Mouse (Mus musculus) midbrain, embryonic 12.5 days (tissue): ENCODE results near the gene Anxa1. TPM values are rescaled to one million over a fixed set of nuclear protein-coding genes. Genes with fewer than 3 reads are reported as not detected.

Source experiments
- ATAC-seq: fragments of 200-750 bp; cut with Nextera tagmentation; 2 replicates; pipeline ENCODE4 v1.8.0; 2017; ENCODE audit warnings: low read depth, moderate TSS enrichment, moderate library complexity; ENCODE audit not compliant: low FRiP score
- H3K27ac ChIP-seq: fragments of 300-500 bp; sonication (generic); replicated peaks from 2 replicates; pipeline ENCODE4 v1.5.1; 2016; ENCODE audit warnings: mild to moderate bottlenecking
- H3K27me3 ChIP-seq: fragments of 300-500 bp; sonication (generic); 2 replicates; pipeline ENCODE4 v1.6.1; 2016; ENCODE audit warnings: mild to moderate bottlenecking
- H3K36me3 ChIP-seq: fragments of 300-500 bp; sonication (generic); 2 replicates; pipeline ENCODE4 v1.6.1; 2016
- H3K4me1 ChIP-seq: fragments of 300-500 bp; sonication (generic); 2 replicates; pipeline ENCODE4 v1.6.1; 2016
- H3K4me2 ChIP-seq: fragments of 300-500 bp; sonication (generic); replicated peaks from 2 replicates; pipeline ENCODE4 v1.6.1; 2016; ENCODE audit warnings: mild to moderate bottlenecking, moderate library complexity
- H3K4me3 ChIP-seq: fragments of 300-500 bp; sonication (generic); 2 replicates; pipeline ENCODE4 v1.5.1; 2016; ENCODE audit warnings: mild to moderate bottlenecking
- H3K9ac ChIP-seq: fragments of 300-500 bp; sonication (generic); replicated peaks from 2 replicates; pipeline ENCODE4 v1.6.1; 2016; ENCODE audit warnings: mild to moderate bottlenecking, moderate library complexity
- H3K9me3 ChIP-seq: fragments of 300-500 bp; sonication (generic); 2 replicates; pipeline ENCODE4 v1.6.1; 2016; ENCODE audit warnings: mild to moderate bottlenecking
- WGBS: fragments of 180-500 bp; shearing (Covaris S2); methylation state at CpG from one replicate; pipeline ENCODE4 v1.1.7; 2016; 5-methylcytosine and 5-hydroxymethylcytosine counted together
- polyA plus RNA-seq: library from polyadenylated mRNA; unstranded; fragments of >200 nt; fragmentation: Nextera tagmentation; extraction: Ambion mirVana; gene quantifications from 2 replicates; pipeline ENCODE4 v1.2.1, GENCODE M21; 2016

The Anxa1 gene
- polyA plus RNA-seq, 1 experiment from 2014 or later = 7.8 TPM

DNA sequence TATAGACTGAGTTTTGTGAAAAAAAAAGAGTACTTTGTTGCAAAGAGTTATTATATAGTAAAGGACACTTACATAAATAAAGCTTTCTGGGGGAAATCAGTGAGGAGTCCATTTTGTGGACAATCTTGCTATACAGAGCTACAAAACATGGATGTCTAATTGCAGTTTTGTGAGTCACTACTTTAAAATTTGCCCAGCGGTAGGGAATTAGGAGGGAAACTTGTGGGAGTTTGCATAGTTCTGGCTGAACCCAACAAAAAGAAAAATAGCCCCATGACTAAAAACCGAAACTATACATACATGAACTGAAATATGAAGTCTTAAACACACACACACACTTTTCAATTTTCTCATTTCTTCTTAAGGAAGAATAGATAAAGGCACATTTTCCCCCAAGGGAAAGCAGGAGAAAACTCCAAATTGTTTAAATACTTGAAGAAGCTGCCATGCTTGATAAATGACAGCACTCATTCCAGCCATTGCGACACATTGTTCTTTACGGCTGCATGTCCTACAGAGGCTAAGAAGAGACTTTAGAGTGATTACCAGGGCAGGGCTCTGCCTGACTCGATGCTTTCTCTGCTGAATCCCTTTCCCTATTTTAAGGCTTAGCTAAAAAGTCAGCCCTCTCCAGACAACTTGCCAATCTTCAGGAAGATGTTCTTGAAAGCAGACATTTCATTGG lies 11.9 kb upstream of the Anxa1 start:
- H3K36me3 ChIP-seq = no peaks in the 10 kb centered on the region
- no peaks in the 10 kb centered on the region for H3K9me3 ChIP-seq
- H3K4me2 ChIP-seq = no peak overlapping the region
- H3K4me3 ChIP-seq = no peak overlapping the region
- H3K9ac ChIP-seq = no peak overlapping the region
- no peaks in the 10 kb centered on the region for H3K27me3 ChIP-seq
- ATAC-seq = no peak
- WGBS = 78% methylated on average over 5 of the region's 5 CpGs
- no peak overlapping the region for H3K27ac ChIP-seq
- no peaks in the 10 kb centered on the region for H3K4me1 ChIP-seq

DNA sequence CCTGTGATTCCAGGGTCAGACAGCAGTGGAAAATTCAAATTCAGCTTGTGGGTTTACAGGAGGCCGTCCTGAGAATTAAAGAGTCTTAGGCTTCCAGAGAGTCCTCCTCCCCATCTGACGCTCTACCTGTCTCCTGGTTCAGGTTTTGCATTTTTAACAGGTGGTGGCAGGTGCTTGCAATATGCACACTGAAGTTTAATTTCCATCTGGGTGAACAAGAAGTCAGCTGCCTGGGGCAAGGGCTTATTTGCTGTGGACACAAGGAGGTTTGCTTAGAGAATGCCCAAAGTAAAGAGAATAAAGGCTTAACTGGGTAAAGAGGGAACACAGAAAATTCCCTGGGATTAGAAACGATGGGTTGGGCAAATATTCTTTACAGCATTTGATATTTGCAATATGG lies 11.2 kb upstream of the Anxa1 start:
- no peaks in the 10 kb centered on the region for H3K9me3 ChIP-seq

DNA sequence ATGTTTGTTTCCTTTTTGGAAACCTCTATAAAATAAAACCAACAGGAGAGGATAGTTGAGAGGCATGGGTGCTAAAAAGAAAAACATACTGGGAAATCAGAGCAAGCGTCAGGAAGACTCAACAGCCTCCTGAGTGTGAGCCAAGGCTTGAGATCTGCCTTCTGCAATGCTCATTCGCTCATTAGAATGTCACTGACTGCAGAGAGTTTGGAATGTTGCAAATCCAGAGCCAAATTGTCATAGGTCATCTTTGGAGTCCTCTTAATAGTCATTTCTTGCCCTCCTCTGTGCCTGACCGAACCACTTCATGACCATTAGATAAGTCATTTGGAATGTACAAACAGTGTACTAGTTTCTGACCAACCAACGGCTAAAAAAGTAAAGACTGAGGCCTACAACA lies 8.4 kb upstream of the Anxa1 start:
- Histone ChIP-seq H3K9me3 (no peaks in the 10 kb centered on the region), H3K4me3 (no peak overlapping the region), H3K9ac (no peak overlapping the region), H3K4me2 (no peak overlapping the region), H3K27me3 (no peaks in the 10 kb centered on the region), H3K4me1 (no peaks in the 10 kb centered on the region), H3K27ac (no peak overlapping the region), H3K36me3 (no peaks in the 10 kb centered on the region)
- no peak for ATAC-seq
- 88% methylated on average over 4 of the region's 4 CpGs for WGBS

More for the DNA sequence above, 11.2 kb upstream of the Anxa1 start:
- ATAC-seq = no peak
- H3K9ac ChIP-seq = no peak overlapping the region
- H3K27ac ChIP-seq = no peak overlapping the region
- no peak overlapping the region for H3K4me3 ChIP-seq
- H3K27me3 ChIP-seq = no peaks in the 10 kb centered on the region
- whole genome bisulfite sequencing = 75% methylated on average over 3 of the region's 3 CpGs
- H3K4me2 ChIP-seq = no peak overlapping the region
- H3K4me1 ChIP-seq = no peaks in the 10 kb centered on the region
- no peaks in the 10 kb centered on the region for H3K36me3 ChIP-seq

DNA sequence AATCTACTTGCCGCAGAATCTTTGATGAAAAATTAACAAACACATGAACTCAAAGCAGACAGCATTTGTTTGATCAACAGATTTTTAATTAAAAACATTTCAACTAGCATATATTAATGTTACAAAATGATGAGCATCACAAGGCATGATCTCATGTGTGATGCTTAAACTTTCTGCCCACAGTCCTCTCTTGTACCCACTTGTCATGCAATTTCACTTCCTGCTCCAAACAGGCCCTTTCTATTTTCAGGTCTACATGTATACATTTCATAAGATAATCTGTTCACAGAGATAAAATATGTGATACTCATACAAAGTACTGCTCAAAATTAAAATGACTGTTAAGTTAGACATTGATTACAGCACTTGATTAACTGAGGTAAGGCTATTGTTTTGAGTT lies 6.3 kb upstream of the Anxa1 start:
- no peak overlapping the region for H3K4me3 ChIP-seq
- WGBS = 100% methylated on average over 1 of the region's 1 CpGs
- no peak for ATAC-seq

DNA sequence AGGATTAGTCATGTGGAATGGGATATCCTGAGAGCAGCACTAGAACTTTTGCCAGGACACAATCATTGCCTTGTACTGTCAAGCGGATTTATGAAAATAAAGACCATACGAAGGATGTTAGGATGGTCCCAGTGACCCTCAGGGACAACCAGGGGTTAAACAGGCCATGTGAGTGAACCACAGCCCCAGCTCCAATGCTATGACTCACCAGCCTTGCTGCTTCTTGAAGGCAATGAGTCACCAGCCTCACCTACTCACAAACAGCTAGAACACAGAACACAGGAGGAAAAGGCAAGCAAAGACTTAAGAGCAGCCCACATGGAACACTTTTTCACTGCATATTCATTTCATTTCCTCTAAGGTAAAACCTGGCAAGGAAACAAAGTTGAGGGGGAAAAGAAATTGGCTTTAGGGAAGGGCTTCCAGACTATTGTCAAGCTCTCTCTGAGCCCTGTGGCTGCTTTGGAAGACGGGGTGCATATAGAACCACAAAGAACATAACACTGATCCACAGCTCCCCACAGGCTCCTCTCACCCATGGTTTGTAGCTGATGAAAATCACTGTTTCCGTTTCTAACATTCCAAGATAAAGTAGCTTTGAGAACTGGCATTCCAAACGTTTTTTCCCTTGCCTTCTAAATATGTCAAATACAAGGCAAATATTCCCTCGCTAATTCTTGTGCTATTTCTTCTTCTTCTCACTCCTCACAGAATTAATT lies 3.0 kb upstream of the Anxa1 start:
- Histone ChIP-seq H3K27me3 (no peaks in the 10 kb centered on the region), H3K9me3 (no peaks in the 10 kb centered on the region), H3K4me1 (no peaks in the 10 kb centered on the region), H3K27ac (no peak overlapping the region), H3K36me3 (no peaks in the 10 kb centered on the region), H3K9ac (no peak overlapping the region), H3K4me3 (no peak overlapping the region), H3K4me2 (no peak overlapping the region)
- WGBS = 82% methylated on average over 6 of the region's 6 CpGs
- ATAC-seq = no peak

More for the DNA sequence above, 6.3 kb upstream of the Anxa1 start:
- H3K4me1 ChIP-seq = no peaks in the 10 kb centered on the region
- H3K9me3 ChIP-seq = no peaks in the 10 kb centered on the region
- H3K27ac ChIP-seq = no peak overlapping the region
- no peaks in the 10 kb centered on the region for H3K27me3 ChIP-seq
- H3K36me3 ChIP-seq = no peaks in the 10 kb centered on the region
- H3K4me2 ChIP-seq = no peak overlapping the region
- H3K9ac ChIP-seq = no peak overlapping the region

DNA sequence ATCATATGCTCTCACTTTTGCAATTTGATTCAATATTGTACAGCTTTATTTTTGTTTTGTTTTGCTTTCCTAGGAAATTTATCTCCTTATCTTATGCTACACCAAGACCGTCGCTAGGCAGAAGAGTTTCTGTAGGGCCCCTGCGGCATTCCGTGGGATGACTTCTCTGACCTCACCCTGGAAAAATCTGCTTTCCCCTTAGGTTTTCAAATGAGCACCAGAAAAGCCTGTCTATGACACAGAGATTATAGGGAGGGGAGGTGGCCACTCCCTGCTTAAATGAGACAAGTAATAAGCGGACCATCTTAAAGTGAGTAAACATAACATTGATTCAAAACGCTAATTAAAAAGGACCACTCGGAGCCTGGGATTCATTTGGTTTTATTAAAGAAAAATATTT lies 1.0 kb downstream of the Anxa1 start:
- Histone ChIP-seq H3K9me3 (no peaks in the 10 kb centered on the region), H3K4me1 (no peaks in the 10 kb centered on the region), H3K27me3 (no peaks in the 10 kb centered on the region), H3K36me3 (no peaks in the 10 kb centered on the region), H3K4me3 (no peak overlapping the region), H3K27ac (no peak overlapping the region), H3K9ac (no peak overlapping the region), H3K4me2 (no peak overlapping the region)
- 82% methylated on average over 7 of the region's 7 CpGs for WGBS
- no peak for ATAC-seq

DNA sequence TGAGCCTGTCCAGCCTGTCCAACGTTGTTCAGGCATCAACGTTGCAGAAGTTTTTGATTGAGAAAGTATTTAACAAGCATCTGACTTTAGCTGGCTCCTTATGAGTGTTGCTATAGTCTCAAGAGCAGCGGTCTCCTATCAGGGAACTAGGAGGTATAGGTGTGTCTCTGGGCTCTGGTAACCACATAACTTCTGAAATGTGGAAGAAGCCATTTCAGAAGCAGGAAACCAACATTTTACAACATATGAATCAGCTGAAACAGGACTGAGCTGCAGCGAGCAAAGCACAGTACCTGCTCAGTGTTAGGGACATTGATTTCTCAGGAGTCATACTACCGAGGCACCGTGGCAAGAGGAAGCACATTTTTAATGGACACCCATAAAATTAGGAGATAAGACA lies 1.5 kb downstream of the Anxa1 start:
- no peak overlapping the region for H3K4me2 ChIP-seq
- 84% methylated on average over 6 of the region's 6 CpGs for WGBS
- no peak overlapping the region for H3K9ac ChIP-seq
- no peaks in the 10 kb centered on the region for H3K9me3 ChIP-seq
- H3K4me1 ChIP-seq = no peaks in the 10 kb centered on the region
- no peaks in the 10 kb centered on the region for H3K36me3 ChIP-seq
- no peak for ATAC-seq
- H3K4me3 ChIP-seq = no peak overlapping the region
- H3K27ac ChIP-seq = no peak overlapping the region
- H3K27me3 ChIP-seq = no peaks in the 10 kb centered on the region

DNA sequence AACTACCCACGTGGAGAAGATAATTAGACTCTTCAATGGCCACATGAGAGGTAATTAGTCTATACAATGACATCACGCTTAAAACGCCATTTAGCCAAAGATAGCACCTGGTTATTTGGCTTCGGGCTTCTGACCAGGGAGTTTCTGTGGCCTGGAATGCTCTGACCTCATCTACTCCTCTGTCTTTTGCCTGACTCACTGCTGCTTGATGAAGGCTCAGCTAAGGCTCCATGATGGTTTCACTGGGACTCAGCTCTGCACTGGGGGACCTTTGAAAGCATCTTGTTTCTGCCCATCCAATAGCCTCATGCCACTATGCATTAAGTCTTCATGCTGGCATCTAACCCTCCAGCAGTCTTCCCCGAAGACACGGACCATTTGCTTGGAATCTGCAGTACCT lies 2.5 kb downstream of the Anxa1 start:
- no peak for ATAC-seq
- H3K4me1 ChIP-seq = no peaks in the 10 kb centered on the region
- no peak overlapping the region for H3K27ac ChIP-seq
- H3K4me2 ChIP-seq = no peak overlapping the region
- 84% methylated on average over 6 of the region's 6 CpGs for WGBS
- H3K4me3 ChIP-seq = no peak overlapping the region
- H3K9me3 ChIP-seq = no peaks in the 10 kb centered on the region
- no peak overlapping the region for H3K9ac ChIP-seq
- H3K27me3 ChIP-seq = no peaks in the 10 kb centered on the region
- H3K36me3 ChIP-seq = no peaks in the 10 kb centered on the region

DNA sequence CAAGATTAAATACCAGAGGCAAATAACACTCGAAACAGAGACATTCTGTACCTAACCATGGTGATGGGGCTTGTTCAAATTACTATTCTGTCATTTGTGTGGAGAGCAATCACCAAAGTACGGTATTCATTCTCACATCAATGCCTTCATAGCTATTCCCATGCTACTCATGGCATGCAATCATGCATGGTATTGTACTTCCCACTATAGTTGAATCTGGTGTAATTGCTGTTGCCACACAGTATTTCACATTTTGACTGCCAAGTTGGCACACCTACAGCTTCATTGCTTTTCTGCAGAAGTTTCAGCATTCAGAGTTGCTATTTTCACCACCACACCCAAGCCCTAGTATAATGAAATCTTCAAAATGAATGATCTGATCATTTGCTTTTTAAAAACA lies 4.4 kb downstream of the Anxa1 start:
- no peak overlapping the region for H3K4me3 ChIP-seq
- ATAC-seq = no peak
- H3K4me2 ChIP-seq = no peak overlapping the region
- H3K9ac ChIP-seq = no peak overlapping the region
- 78% methylated on average over 2 of the region's 2 CpGs for WGBS
- no peaks in the 10 kb centered on the region for H3K9me3 ChIP-seq
- H3K36me3 ChIP-seq = no peaks in the 10 kb centered on the region
- H3K27ac ChIP-seq = no peak overlapping the region
- no peaks in the 10 kb centered on the region for H3K27me3 ChIP-seq
- no peaks in the 10 kb centered on the region for H3K4me1 ChIP-seq

DNA sequence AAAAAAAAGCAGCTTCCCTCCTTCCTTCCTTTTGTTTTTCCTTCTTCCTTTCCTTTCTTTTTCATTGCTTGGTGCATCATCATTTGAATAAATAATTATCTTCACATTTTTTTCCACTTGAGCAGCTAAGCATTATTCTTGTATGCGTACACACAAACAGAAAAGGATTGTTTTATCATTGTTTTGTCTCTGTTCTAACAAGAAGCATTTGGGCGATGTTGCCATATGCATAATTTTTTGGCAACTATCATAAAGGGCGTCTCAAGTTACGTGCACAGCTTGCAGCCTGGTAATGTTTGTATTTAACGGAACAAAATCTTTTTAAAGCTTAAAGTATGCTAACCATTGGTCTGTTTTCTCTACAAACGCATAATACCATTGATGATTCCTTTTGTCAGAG lies 5.1 kb downstream of the Anxa1 start:
- no peaks in the 10 kb centered on the region for H3K4me1 ChIP-seq
- H3K4me2 ChIP-seq = no peak overlapping the region
- no peaks in the 10 kb centered on the region for H3K9me3 ChIP-seq
- no peak overlapping the region for H3K9ac ChIP-seq
- no peak overlapping the region for H3K4me3 ChIP-seq
- no peak overlapping the region for H3K27ac ChIP-seq
- 86% methylated on average over 6 of the region's 6 CpGs for WGBS
- ATAC-seq = no peak
- no peaks in the 10 kb centered on the region for H3K36me3 ChIP-seq
- H3K27me3 ChIP-seq = no peaks in the 10 kb centered on the region

DNA sequence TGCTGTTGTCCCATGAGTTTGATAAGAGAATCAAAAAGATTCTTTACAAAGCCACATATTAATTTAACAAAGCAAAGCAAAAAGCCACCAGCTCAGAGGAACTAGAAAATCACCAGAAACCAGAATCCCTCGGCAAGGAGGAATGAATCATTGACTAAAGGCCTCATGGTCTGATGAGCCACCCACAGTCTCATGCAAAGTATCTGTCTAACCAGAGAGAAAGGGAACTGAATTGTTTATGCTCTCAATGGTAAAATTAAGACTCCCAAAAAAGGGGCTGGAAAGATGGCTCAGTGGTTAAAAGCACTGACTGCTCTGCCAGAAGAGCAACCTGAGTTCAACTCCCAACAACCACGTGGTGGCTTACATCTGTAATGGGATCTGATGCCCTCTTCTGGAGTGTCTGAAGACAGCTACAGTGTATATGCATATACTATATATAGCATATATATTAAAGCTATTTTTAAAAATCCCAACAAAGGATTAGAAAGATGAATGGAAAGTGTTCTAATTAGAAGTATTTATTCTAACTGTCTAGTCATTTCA lies 9.5 kb downstream of the Anxa1 start:
- ATAC-seq = no peak
- Histone ChIP-seq H3K27ac (no peak overlapping the region), H3K9ac (no peak overlapping the region), H3K27me3 (no peaks in the 10 kb centered on the region), H3K9me3 (no peaks in the 10 kb centered on the region), H3K4me1 (no peaks in the 10 kb centered on the region), H3K4me2 (no peak overlapping the region), H3K4me3 (no peak overlapping the region), H3K36me3 (no peaks in the 10 kb centered on the region)
- 82% methylated on average over 2 of the region's 2 CpGs for WGBS

DNA sequence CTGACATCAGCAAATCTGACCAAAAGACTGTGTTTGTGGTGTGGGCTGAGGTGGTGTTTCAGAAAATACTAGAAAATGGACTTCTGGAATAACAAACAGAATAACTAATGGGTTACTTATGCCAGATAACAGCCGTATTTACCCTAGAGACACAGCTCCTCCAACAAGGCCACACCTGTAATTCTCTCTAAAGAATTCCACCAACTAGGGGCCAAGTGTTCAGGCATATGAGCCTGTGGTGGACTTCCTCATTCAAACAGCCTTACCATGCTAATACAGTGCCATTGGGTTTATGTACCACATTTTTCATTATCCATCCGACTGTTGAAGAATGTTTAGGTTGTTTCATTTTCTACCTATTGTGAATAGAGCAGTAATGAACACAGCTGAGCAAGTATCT lies 20.6 kb downstream of the Anxa1 start:
- Histone ChIP-seq H3K4me1 (no peaks in the 10 kb centered on the region), H3K4me3 (no peak overlapping the region), H3K9me3 (no peaks in the 10 kb centered on the region), H3K27me3 (no peaks in the 10 kb centered on the region), H3K36me3 (no peaks in the 10 kb centered on the region), H3K9ac (no peak overlapping the region), H3K27ac (no peak overlapping the region), H3K4me2 (no peak overlapping the region)
- 87% methylated on average over 2 of the region's 2 CpGs for WGBS
- no peak for ATAC-seq
